Mouse (Mus musculus) kidney, adult 9 months (tissue): ENCODE measurements at regions not wholly inside any gene's neighbourhood (a gene's known extent, or its start where the extent isn't known, plus 50 kb on each side); places are given as distances from the start of the nearest gene placed in this dataset.

ENCODE experiments used
- DNase-seq: peaks from one replicate; pipeline ENCODE4 v3.0.0; 2022

DNA sequence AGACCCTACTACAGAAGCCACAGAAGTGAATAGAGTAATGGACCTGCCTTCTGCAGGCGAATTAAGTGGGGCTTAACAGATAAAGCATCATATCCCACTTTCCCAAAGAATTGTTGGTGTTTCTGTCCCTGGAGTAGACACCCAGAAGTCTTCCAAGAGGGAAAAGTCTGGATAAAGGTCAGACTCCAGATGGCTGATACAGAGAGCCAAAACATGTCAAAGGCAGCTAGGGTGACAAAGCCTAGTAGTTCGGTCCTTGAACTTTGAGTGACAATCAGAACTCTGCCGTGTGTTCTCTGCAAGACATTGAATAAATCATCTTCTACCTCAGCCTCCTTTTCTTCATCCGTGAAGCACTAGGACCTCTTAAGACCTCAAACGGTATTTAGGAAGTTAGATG is 185.1 kb upstream of the Klf3 start:
- DNase-seq = no peak

DNA sequence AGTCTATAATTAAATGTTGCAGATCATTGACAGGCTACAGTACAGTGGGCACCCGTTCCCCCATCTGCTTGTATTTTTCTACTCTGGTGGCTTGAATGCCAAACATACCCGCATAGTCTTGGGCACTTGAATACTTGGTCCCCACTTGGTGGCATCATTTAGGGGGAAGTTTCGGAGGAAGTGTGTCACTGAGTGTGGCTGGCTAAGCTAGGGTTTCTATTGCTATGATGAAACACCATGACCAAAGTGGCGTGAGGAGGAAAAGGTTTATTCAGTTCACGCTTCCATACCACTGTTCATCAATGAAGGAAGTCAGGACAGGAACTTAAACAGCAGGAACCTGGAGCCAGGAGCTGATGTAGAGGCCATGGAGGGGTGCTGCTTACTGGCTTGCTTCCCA is 183.4 kb upstream of the Klf3 start:
- DNase-seq = no peak

DNA sequence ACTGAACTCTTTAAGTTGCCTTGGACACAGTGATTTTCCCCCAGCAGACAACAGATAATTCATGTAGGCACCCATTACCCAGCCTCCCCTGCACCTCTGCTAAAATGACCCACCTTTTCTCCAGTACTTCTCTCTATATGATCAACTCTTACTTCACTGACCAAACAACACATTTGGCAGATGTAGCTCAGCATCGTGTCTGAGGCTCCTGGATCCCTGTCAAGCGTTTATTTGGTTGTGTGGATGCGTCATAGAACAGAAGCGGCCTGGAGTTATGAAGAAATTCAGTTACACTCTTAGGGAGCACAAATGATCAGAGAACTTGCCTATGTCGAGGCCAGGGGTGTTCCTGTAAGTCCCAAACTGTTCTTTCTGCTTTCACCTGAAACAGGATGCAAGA is 182.5 kb upstream of the Klf3 start:
- DNase-seq = no peak

DNA sequence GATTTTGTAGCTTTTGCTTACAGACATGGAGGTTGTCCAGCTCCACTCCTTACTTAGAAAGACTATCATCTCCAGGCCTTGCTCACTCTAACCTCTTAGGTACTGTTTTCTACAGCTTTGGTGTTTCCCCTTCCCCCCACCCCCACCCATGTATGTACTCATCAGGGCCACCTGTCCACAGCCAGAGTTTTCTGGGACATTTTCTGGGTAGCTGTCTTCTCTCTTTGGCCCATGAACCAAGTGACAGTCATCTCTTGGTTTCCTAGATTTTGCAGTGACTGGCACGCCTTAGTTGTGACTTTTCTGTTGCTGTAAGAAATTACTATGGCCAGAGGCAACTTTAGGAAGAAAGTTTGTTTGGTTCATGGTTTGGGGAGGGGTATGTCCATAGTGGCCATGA is 181.8 kb upstream of the Klf3 start:
- no peak for DNase-seq

DNA sequence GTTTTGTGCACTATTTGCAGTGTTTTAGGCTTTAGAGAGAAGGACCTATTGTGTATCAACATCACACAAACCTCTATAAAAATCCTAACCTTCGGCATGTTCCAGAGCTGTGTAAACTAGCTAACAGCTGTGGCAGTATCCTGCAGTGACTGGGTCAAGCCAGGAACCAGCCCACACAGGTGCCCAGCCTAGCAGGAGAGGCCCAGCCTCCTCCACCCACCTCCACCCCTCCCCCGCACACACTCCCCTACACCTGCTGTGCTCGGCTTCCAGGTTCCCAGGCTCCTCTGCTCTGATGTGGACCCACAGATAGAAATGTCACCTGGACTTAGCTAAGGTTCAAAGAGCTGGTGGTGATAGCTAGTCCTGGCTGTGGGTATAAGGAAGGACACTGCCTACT is 179.5 kb upstream of the Klf3 start:
- peak; percentile 69 for DNase-seq

DNA sequence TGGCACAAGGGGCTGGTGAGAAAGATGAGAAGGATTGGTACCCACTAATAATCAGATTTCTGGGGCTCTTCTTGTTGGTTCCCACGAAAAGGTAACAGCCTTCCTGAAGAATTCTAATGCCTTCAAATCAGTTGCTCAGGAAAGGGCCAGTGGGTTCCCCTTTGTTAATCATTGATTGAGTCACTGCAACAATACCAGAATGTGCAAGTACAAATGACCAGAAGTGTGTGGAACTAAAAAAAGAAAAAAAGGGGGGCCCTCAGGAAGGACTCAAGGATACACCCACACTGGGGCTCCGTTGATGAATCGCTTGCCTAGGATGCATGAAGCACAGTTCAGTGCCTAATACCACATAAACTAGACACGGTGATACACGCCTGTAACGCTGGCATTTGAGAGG is 179.0 kb upstream of the Klf3 start:
- DNase-seq = peak; percentile 78

DNA sequence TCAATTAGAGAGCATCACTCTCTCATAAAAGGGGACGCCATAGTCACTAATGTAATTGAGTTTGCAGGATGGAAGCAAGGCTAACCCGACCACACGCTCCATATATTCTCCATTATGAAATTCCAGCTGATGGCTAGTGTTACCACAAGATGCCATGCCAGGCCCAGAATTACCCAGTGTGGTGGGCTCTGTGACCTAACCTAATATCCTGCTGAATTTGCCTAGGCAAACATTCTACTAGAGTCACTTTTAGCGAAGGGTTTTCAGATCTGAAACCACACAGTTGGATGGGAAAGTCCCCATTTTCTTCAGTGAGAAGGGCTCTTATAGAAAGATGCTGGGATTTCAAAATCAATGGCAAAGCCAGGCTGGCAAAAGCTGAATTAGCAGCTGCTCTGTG is 177.8 kb upstream of the Klf3 start:
- no peak for DNase-seq

DNA sequence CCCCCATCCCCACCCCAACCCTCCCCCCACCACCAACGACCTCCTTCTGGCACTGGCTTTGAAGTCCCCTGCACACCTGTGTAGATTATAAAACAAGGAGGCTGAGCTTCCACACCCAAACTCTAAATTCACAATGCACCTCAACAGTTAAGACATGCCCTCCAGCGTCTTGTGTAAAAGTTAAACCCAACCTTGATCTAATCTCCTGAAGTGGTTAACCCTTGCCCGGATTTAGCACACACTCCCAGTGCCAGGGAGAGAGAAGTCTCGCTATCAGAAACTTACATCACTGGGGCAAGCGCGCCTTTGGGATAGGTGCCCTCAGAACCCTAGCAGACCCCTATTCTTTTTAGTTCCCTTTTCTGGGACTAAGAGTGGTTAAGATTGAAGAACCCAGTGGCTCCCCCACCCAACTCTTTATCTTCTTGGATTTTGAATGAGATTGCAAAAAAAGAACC is 177.3 kb upstream of the Klf3 start:
- DNase-seq = peak; percentile 66

DNA sequence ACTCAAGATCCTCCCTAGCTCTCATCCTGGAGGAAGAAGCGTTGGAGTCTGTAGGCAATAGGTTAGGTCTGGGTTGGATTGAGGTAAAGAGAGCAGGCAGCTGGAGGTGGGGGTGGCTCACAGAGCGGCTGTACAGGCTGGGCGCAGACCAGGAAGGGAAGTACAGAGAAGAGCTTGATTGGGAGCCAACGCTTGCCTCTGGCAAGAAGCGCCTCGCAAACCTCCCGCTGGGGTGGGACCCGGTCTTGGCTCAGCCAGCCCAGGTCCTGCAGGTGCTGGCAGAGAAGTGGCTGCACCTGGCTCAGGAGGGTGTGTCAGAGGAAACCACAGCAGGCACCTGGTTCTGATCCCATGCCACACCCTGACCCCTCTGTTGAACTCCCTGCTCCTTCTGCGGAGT is 176.8 kb upstream of the Klf3 start:
- DNase-seq = peak; percentile 55

DNA sequence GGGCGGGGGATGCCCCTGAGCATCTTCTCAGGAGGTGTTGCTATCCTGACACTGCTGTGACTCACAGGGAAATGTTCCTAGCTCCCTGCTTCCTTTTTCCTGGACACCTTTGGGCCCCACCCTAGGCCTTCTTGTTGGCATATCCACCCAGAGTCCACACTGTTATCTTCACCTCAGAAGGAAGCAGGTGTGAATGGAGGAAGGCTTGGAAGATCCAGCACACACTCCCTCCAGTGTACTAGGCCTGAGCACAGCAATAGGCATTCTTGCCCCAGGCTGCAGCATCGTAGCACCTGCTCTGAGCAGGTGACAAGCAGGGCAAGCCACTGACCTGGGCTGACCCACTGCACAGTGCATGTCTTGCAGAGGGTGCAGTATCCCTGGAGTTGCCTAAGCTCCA is 172.6 kb upstream of the Klf3 start:
- DNase-seq = no peak

DNA sequence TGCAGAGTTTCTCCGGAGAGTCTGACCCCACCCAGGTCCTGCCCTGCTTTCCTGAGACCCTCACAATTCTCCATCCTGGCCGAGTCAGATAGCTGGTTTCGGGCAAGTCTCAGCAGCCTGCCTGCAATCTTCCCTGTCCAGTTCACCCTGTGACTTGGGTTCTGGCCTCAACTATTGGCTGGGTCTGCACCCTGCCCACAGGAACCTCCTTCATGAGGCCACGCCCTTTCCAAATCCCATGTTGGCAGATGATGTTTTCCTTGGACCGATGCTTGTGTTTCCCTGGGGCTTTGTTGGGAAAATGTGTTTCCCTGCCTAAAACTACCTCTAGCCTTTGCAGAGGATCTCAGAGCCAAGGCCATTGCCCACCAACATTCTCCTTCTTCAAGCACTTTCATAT is 171.0 kb upstream of the Klf3 start:
- DNase-seq = no peak

DNA sequence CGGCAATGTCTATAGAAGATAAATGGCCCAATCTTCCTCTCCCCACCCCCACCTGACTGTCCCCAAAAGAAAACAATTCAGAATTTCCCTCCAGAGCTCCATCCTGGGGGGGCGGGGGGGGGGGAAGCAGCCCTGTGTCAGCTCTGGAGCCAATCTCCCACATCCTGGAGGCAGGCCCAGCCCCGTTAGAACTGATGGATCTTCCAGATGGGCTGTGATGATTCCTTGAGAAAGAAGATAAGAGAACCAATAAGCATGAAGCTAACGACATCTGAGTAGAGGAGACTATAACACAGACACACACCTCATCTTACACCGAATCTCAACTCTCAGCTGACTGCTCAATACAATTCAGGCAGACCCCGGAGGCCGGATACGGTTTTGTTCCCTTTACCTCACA is 169.2 kb upstream of the Klf3 start:
- no peak for DNase-seq

DNA sequence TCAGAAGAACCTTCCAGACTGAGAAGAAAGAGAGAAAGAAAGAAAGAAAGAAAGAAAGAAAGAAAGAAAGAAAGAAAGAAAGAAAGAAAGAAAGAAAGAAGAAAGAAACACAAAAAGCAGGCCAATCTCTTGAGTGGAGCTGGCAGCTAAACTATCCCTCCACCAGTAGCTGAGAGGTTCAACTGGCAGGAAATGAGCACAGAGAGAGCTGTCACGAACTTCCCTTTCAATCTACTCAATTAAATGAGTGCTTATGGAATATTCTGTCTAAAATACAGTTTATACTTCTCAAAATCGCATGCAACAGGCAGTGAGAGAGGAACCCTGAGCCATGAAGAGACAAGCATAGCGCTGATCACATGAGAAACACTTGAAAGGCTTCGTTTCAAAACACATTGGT is 168.5 kb upstream of the Klf3 start:
- DNase-seq = no peak

DNA sequence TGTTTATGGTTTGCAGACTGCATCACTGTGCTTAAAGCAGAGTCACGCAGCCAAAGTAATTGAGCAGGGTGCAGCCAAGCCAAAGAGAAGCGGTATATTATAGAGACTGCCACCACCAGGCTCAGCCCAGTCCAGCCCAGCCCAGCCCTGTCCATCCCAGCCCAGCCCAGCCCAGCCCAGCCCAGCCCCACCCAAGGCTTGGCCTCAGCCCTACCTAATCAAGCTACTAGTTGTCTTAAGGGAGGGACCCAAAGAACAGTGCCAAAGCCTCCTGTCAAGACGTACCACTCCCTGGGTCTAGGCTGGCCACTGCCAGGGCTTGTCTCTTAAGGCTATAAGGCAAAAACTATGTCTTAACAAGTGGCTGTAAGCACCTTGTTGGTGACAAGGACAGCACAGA is 166.9 kb upstream of the Klf3 start:
- DNase-seq = no peak

DNA sequence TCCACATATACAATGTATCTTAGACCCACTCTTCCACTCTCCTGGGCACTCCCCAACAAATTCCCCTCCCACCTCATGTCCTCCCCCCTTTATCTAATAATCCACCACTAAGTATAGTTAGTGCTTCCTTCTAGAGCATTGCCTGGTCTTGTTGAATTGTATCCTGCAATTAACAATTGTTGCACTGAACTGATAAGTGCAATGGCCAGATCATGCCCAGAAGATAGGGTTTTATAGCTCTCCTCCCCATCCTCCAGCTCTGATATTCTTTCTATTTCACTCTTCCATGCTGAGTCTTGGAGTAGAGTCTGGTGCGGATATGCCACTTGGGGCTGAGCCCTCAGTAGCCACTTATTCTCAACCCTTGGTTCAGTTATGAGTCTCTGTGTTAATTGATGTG is 159.6 kb upstream of the Klf3 start:
- no peak for DNase-seq

DNA sequence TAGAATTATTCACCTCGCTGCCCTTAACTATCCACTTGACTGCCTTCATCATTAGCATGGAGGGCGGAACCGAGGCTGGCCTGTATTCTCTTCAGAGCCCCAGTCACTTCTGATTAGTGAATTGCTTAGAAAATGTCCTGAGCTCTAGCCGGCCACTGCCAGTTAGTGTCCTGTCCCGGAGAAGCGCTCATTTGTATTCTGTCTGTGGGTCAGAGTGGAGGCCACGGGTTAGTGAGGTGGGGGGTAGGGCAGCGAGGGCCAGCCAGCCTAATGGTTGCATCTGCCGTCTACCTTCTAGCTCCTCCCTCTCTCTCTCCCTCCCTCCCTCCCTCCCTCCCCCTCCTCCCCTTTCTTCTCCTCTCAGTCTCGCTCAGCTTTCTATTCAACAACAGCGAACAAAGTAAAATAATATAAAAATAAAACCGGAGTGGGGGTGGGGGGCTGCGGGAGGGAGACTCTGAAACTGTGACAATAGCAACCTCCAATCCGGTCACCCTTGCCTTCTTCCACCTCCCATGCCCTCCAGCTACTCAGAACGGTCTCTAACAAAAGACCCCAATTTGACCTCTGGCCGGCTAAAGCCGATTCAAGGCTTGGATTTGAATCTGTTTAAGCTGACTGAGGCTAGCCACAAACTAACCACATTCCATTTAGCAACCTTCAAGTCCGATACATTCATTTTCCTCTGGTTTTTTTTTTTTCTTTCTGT is 155.6 kb upstream of the Klf3 start:
- peak; percentile 72 for DNase-seq

DNA sequence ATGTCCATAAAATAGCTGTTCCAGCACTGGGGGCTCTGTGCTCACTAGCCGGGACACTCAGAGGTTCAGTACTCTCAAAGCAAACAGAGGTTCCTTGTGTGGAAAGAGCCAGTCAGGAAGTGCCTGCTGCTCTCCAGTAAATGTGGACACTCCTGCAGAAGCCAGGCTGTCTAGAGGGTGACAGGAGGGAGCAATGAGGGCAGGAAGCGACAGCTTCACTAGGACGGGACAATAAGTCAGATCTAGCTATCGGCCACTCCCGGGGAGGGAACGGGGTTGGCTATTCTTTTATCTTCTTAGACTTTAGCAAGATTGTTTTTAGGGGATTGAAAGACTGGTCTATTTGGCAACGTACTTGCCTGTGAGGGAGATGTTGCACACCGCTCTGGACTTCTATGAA is 154.7 kb upstream of the Klf3 start:
- DNase-seq = peak; percentile 29

DNA sequence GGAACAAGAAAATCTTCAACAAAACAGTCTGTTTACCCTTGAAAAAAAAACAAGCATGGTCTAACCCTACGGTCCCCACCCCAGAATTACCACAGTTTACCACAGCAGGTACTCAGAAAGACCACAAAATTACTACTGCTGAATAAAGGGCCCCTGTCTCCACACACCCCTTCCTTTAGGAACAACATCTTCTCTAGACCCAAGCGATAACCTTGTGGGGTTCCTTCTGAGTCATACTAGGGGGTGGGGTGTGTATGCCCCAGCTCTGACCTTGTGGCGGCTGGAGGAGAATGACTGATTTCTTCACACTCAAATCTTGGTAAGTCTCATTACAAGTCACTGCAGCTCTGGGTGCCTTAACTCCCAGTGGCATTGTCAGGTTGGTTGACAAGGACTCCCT is 151.8 kb upstream of the Klf3 start:
- no peak for DNase-seq

DNA sequence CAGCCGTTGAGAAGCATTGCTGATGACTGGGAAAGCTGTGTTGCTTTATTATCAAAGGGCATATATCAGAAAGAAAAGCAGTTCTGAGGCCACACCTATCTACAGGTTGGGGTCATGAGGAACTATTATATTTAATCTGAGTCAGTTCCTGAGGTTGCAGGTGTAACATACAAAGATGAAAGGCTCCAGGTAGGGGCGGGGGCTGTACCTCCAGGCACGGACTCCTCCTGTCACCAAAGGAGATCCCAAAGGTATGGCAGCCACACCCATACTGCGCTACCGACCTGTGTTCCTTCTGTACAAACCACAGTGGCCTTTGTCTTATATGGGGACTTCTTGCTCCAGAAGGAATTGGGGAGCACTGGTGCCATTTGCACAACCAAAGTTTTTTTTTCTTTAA is 149.4 kb upstream of the Klf3 start:
- DNase-seq = no peak

DNA sequence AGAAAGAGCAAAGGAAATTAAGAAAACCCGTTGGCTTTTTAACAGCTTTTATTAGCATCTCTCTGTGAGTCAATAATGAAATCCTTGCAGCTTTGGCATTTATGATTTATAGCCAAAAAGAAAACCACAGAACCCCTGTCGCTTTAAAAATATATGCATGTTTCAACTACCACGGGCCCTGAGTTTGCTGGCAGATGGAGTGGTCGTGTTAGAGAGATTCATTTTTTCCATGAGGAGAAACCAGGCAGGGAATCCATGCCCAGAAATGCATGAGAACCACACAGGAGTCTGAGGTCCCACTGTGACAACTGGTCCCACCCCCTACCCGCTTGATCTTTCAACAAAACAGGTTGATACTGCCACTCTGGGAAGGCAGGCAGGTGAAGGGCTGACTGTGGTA is 147.9 kb upstream of the Klf3 start:
- no peak for DNase-seq

DNA sequence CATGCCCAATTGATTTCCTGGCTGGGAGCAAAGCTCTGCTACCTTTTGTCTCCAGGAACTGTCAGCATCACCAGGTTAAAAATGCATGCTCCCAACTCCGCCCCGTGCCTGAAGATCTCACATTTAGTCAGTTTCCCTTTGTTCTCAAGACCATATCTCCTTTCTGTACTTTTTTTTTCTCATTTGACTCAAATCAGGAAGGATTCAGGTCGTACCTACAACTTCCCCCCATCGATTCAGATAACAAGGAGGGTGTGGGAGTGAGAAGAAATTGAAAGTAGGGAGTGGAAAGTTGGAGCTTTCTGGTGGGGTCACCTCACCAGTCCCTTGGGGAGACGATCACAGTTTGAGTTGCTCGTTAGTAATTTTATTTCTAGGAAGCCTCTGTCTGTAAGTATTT is 141.2 kb upstream of the Klf3 start:
- DNase-seq = no peak

DNA sequence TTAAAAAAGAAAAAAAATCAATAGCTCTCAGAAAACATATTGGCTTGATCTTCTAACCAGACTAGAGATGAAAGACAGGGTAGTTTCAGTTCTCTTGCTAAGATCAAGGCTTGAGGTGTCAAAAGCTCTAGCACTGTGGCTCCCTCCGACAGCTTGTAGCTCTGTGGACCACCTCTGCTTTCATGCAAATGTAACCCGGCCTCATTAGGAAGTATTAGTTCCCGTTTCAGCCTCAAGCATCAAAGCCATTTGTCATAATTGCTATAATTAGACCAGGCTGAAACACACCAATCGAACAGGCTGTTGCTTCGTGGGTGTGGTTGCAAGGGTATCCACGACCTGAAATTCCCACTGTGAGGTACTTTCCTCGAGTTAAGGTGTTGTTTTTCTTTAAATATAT is 140.7 kb upstream of the Klf3 start:
- no peak for DNase-seq

DNA sequence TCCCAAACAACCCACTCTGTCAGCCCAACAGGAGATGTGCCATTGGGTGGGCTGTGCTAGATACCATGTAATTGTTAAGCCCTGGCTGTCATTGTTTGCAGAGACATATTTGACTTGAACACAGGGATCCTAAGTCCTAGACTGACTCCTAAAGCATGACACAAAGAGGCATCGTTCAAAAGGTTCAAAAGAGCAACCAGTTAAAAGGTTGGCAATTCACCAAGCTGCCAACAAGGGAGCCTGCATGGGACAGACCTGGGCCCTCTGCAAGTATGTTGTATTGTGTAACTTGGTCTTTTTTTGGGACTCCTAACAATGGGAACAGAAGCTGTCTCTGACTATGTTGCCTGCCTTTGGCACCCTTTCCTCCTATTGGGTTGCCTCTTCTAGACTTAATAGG is 139.4 kb upstream of the Klf3 start:
- peak; percentile 59 for DNase-seq

DNA sequence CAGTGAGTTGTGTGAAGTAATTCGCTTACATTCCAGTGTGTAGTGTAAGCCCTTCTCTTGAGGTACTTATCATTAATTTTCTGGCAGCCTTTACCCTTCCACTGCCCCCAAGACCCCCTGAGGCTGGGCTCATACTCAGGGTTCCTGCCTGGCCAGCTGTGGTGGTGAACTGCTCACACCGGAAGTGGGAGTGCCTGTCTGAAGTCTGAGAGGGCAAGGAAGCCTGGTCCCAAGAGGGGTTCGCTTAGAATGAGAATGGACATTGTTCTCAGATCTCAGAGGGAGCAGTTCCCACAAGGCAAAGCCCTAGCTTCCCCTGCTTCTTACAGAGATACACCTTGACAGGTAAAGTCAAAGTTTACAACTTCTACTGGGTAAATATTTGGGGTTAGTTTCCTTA is 138.1 kb upstream of the Klf3 start:
- DNase-seq = no peak

DNA sequence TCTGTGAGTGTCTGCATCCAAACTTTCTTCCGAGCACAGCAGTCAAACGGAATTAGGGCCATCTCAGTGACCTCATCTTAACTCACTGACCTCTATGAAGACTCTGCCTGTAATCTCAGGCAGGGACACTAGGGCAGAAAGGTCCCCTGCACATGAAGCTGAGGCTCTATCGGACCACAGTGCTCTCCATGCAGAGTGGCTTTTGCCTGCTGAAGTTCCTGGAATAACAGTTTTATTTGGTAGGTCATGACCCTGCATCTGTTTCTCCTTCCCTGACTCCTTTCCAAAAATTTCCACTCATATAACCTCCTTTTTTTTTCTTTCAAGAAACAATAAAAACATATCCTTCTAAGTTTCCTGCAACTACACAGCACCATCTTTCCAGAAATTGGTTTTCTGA is 136.9 kb upstream of the Klf3 start:
- DNase-seq = peak; percentile 57

DNA sequence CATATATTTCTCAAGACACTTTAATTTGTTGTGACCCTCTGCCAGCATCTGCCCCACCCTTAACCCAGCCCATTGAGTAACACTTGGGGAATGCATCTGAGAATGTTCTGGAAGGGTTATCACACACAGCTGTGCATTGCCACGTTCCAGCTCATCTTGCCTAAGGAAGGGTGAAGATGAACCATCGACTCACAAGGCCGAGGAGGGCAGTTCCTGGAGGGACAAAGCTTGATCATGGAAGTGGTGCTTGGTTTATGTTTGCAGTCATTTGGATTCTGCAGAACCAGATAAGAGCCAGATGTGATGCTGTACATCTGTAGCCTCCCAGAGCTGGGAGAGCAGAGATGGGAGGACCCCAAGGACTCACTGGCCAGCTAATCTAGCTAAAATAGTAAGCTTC is 136.1 kb upstream of the Klf3 start:
- no peak for DNase-seq
